8 mouse cellular contexts compared by ENCODE assay signal in genomic region chr4:88738480-88738879, GRCm38 (mm10). TPM values are rescaled to one million over a fixed set of nuclear protein-coding genes. Genes with fewer than 3 reads are reported as not detected.
DNase-seq lines count a peak whose midpoint lies in the region; ATAC-seq lines count a peak whose summit lies in the region.
"Had no signal": no experiment of that assay in that cellular context is flagged by ENCODE, and none has a peak within 500 bp of the region (broad histone marks: within the 10 kb centered on the region; RNA-seq: fewer than 3 reads in every experiment).

No protein-coding gene starts in this region.

- no peak overlapping the region for H3K4me3 ChIP-seq in embryonic facial prominence, embryonic 11.5 days (ENCODE audit: low read depth, low read length)
- no peak overlapping the region for H3K4me3 ChIP-seq in lung, embryonic 16.5 days (ENCODE audit: low read length)

- H3K27me3 ChIP-seq in embryonic facial prominence, embryonic 11.5 days (ENCODE audit: control insufficient read depth, insufficient read depth, low read length), result no peaks in the 10 kb centered on the region
- H3K27me3 ChIP-seq in lung, embryonic 16.5 days (ENCODE audit: control insufficient read depth, insufficient read depth, low read depth, low read length), result no peaks in the 10 kb centered on the region

- H3K4me1 ChIP-seq in embryonic facial prominence, embryonic 11.5 days (ENCODE audit: control insufficient read depth, insufficient read depth, low read length), result no peaks in the 10 kb centered on the region
- H3K4me1 ChIP-seq in lung, embryonic 16.5 days (replicated peaks; ENCODE audit: control insufficient read depth, insufficient read depth, low read length), result 0 out of 2 replicates have a peak, but pooled peaks cover 5% of the 10 kb centered on the region

- H3K36me3 ChIP-seq in embryonic facial prominence, embryonic 11.5 days (replicated peaks; ENCODE audit: control insufficient read depth, insufficient read depth, low read depth, low read length), result no peaks in the 10 kb centered on the region
- no peaks in the 10 kb centered on the region for H3K36me3 ChIP-seq in lung, embryonic 16.5 days (ENCODE audit: control insufficient read depth, insufficient read depth, low read length)

- H3K9me3 ChIP-seq in embryonic facial prominence, embryonic 11.5 days (replicated peaks; ENCODE audit: control insufficient read depth, low read length), result no peaks in the 10 kb centered on the region
- no peaks in the 10 kb centered on the region for H3K9me3 ChIP-seq in lung, embryonic 16.5 days (ENCODE audit: control insufficient read depth, low read length)

- DNase-seq in 3134 (ENCODE audit: extremely low read depth, insufficient read length, low spot score), result peak; percentile 51
- DNase-seq in 3T3-L1 (ENCODE audit: low read depth, low spot score), result peak; percentile 83
- DNase-seq in adrenal gland, adult 8-10 months, result peak; percentile 38
- DNase-seq in embryonic facial prominence, embryonic 11.5 days (ENCODE audit: low spot score), result peak; percentile 82
- DNase-seq in right cerebral cortex, postnatal 4 days, result peak; percentile 53

- no peak overlapping the region for H3K27ac ChIP-seq in embryonic facial prominence, embryonic 11.5 days (replicated peaks; ENCODE audit: low read depth, low read length)
- no peak overlapping the region for H3K27ac ChIP-seq in lung, embryonic 16.5 days (ENCODE audit: low read length)

- no peak for ATAC-seq in embryonic facial prominence, embryonic 11.5 days (replicated peaks; ENCODE audit: insufficient number of reproducible peaks, low FRiP score, low TSS enrichment, low read depth)
- peak; percentile 73 for ATAC-seq in inflammation-experienced regulatory T-cells, adult 6 months
- ATAC-seq in lung, embryonic 16.5 days (ENCODE audit: low read depth), result peak; percentile 57; the same call in 1 of the 2 replicates

- H3K4me2 ChIP-seq in embryonic facial prominence, embryonic 11.5 days (ENCODE audit: low read depth, low read length), result no peak overlapping the region
- no peak overlapping the region for H3K4me2 ChIP-seq in lung, embryonic 16.5 days (ENCODE audit: low read depth, low read length)

- WGBS in embryonic facial prominence, embryonic 11.5 days, result 4% methylated on average over 2 of the region's 2 CpGs
- WGBS in lung, embryonic 16.5 days, result 4% methylated on average over 2 of the region's 2 CpGs

- no peak overlapping the region for H3K9ac ChIP-seq in embryonic facial prominence, embryonic 11.5 days (replicated peaks; ENCODE audit: low read length)
- H3K9ac ChIP-seq in lung, embryonic 16.5 days (ENCODE audit: low read length), result no peak overlapping the region

RNA-seq across cellular contexts. Expression of gene Gm13271, which starts 16.2 kb away (rescaled TPM):
- not detected for total RNA-seq in adrenal gland, adult 8-10 months (2022)
- polyA plus RNA-seq in embryonic facial prominence, embryonic 11.5 days (2014; fragmentation: Nextera tagmentation; extraction: Ambion mirVana), result not detected in 2 replicates
- polyA plus RNA-seq in inflammation-experienced regulatory T-cells, adult 6 months (2017; shearing (Covaris generic)), result not detected
- polyA plus RNA-seq in lung, embryonic 16.5 days (2015; fragmentation: Nextera tagmentation; extraction: Ambion mirVana), result not detected in 2 replicates
- polyA plus RNA-seq: stomach, embryonic 16.5 days had no signal

RNA-seq across cellular contexts. Expression of gene Klhl9, which starts 16.2 kb away (rescaled TPM):
- total RNA-seq in adrenal gland, adult 8-10 months (2022), result 100 to 1,000 TPM in 1 of 4 experiments, 10 to 100 TPM in 3; 76.7 to 100 (median 91.0) TPM
- 162 and 180 TPM in 2 replicates for polyA plus RNA-seq in embryonic facial prominence, embryonic 11.5 days (2014; fragmentation: Nextera tagmentation; extraction: Ambion mirVana)
- 10 to 100 TPM; 34.2 to 37.3 (median 35.5) TPM for polyA plus RNA-seq in inflammation-experienced regulatory T-cells, adult 6 months (2017; shearing (Covaris generic))
- 88.1 and 91.8 TPM in 2 replicates for polyA plus RNA-seq in lung, embryonic 16.5 days (2015; fragmentation: Nextera tagmentation; extraction: Ambion mirVana)

RNA-seq across cellular contexts. Expression of gene Gm26566, which starts 16.9 kb away (rescaled TPM):
- total RNA-seq in adrenal gland, adult 8-10 months (2022), result under 1 TPM; 0.67 to 0.92 (median 0.73) TPM
- polyA plus RNA-seq in embryonic facial prominence, embryonic 11.5 days (2014; fragmentation: Nextera tagmentation; extraction: Ambion mirVana), result 1.6 and 1.7 TPM in 2 replicates
- polyA plus RNA-seq in inflammation-experienced regulatory T-cells, adult 6 months (2017; shearing (Covaris generic)), result not detected
- polyA plus RNA-seq in lung, embryonic 16.5 days (2015; fragmentation: Nextera tagmentation; extraction: Ambion mirVana), result 0.82 and 1.2 TPM in 2 replicates

RNA-seq across cellular contexts. Expression of gene Gm13283, which starts 21.4 kb away (rescaled TPM):
- not detected for total RNA-seq in adrenal gland, adult 8-10 months (2022)
- polyA plus RNA-seq in embryonic facial prominence, embryonic 11.5 days (2014; fragmentation: Nextera tagmentation; extraction: Ambion mirVana), result 0.20 and 0.28 TPM in 2 replicates
- not detected for polyA plus RNA-seq in inflammation-experienced regulatory T-cells, adult 6 months (2017; shearing (Covaris generic))
- polyA plus RNA-seq in lung, embryonic 16.5 days (2015; fragmentation: Nextera tagmentation; extraction: Ambion mirVana), result 0.31 TPM in 1 of 2 replicates, not detected in the other

RNA-seq across cellular contexts. Expression of gene Gm13290, which starts 35.2 kb away (rescaled TPM):
- under 1 TPM in 1 of 4 experiments, not detected in 3; 0.46 TPM for total RNA-seq in adrenal gland, adult 8-10 months (2022)
- 0.22 TPM in 1 of 2 replicates, not detected in the other for polyA plus RNA-seq in embryonic facial prominence, embryonic 11.5 days (2014; fragmentation: Nextera tagmentation; extraction: Ambion mirVana)
- not detected for polyA plus RNA-seq in inflammation-experienced regulatory T-cells, adult 6 months (2017; shearing (Covaris generic))
- 0.38 and 0.49 TPM in 2 replicates for polyA plus RNA-seq in lung, embryonic 16.5 days (2015; fragmentation: Nextera tagmentation; extraction: Ambion mirVana)
